Mouse (Mus musculus) heart, postnatal 10 days (tissue): ENCODE results near the gene Nufip2. TPM values are rescaled to one million over a fixed set of nuclear protein-coding genes. Genes with fewer than 3 reads are reported as not detected.
A peak's percentile ranks its signal among the peaks of the same experiment; 100 is the strongest.

Source experiments
- DNase-seq, 2 experiments: peaks; one replicate each; pipeline ENCODE4 v3.0.0; 2021
- intact Hi-C: fragments of 180-260 bp; cut with DNase I; formaldehyde crosslinking; loops from one replicate; pipeline ENCODE4 v1.15.1; 2025
- total RNA-seq, 2 experiments: library from RNA; stranded (reverse); gene quantifications; 2 replicates each; pipeline ENCODE4 v1.2.3; 2021

Gene Nufip2
- total RNA-seq, 2 experiments from 2014 or later, result 60.1 to 63.1 TPM

DNA sequence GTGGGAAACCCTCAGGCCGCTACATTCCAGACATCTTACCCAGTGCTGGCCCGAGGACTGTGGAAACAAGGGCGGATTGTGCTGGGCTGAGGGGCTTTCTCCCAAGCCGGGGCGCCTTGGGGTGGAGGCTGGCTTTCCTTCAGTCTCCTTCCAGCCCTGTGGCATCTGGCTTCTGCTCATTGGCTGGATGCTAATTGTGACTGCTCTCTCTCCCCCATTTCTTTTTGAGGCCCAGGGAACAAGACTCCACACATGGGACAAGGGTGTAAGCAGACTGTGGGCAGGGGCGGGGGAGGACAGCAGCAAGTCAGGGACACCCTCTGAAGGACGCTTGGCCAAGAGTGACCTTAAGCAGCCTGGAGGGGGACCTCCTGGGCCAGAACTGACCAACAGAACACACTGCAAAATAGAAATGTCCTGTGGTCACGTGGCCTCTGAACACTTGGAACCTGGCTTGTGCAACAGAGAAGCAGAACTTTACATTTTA is 105.3 kb downstream of the Nufip2 start:
- intact Hi-C loops, result loop anchor here (10.0 kb wide), 1 partner anchor 296 kb away; the partner anchor contains the start of gene Git1
- peak; percentile 30 to 32 for DNase-seq

Other genes with a start within 250 kb of the Nufip2 start
- 100 to 1,000 TPM; 196 to 202 TPM for gene Coro6, start 223.7 kb upstream of the Nufip2 start, total RNA-seq
- gene Ankrd13b, start 196.5 kb upstream of the Nufip2 start, total RNA-seq, result 10 to 100 TPM; 12.8 to 15.0 TPM
- 10 to 100 TPM; 64.5 to 65.1 TPM for gene Git1, start 192.6 kb upstream of the Nufip2 start, total RNA-seq
- gene Abhd15, start 171.0 kb upstream of the Nufip2 start, total RNA-seq, result 1 to 10 TPM; 1.7 to 4.5 TPM
- 10 to 100 TPM; 11.8 to 12.9 TPM for gene Trp53i13, start 170.2 kb upstream of the Nufip2 start, total RNA-seq
- gene Gm10392, start 167.0 kb upstream of the Nufip2 start, total RNA-seq, result not detected
- 10 to 100 TPM; 64.3 to 67.1 TPM for gene Taok1, start 78.3 kb upstream of the Nufip2 start, total RNA-seq
- not detected for gene Cryba1, start 39.1 kb downstream of the Nufip2 start, total RNA-seq
- 100 to 1,000 TPM; 228 to 275 TPM for gene Myo18a, start 77.1 kb downstream of the Nufip2 start, total RNA-seq
- not detected for gene Gm10277, start 101.6 kb downstream of the Nufip2 start, total RNA-seq
- gene Pipox, start 207.9 kb downstream of the Nufip2 start, total RNA-seq, result 1 to 10 TPM; 1.2 to 1.4 TPM
- under 1 TPM; 0.22 to 0.64 TPM for gene Sez6, start 244.6 kb downstream of the Nufip2 start, total RNA-seq